Mouse (Mus musculus): ENCODE measurements at regions not wholly inside any gene's neighbourhood (a gene's known extent, or its start where the extent isn't known, plus 50 kb on each side); places are given as distances from the start of the nearest gene placed in this dataset.

DNA sequence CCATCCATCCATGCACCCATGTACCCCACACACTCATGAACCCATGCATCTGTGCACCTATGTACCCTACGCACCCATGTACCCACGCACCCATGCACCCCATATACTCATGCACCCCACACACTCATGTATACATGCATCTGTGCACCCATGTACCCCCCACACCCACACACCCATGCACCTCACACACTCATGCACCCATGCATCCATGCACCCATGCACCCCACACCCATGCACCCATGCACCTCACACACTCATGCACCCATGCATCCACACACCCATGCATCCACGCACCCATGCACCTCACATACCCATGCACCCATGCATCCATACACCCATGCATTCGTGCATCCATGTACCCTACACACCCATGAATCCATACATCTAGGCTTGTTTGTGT is 63.6 kb downstream of the 4930564D02Rik start:
- DNase-seq (ENCODE audit: low read depth) = no peak

GRCm38 (mm10) chr3:105131053-105131452 is 64.4 kb downstream of the 4930564D02Rik start:
- no peak for DNase-seq (ENCODE audit: low read depth)

DNA sequence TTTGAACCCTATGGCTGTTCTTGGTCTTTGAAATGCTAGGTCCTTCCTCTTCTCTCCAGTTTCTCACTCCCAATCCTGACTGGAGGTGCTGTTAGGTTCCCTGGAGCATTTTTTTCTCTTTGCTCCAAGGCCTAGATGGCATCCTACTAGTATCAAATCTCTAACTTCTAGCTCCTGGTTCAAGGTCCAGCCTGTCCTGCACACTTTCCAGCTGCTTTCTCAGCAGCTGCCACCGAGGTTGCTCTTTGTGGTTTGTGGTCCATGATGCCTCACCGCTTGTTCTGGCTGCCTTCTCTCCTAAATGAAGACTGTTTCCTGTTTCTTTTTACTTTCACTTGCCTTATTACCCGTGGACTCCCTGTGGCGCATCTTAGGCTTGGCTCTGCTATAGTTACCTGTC is 66.4 kb downstream of the 4930564D02Rik start:
- DNase-seq (ENCODE audit: low read depth) = no peak

DNA sequence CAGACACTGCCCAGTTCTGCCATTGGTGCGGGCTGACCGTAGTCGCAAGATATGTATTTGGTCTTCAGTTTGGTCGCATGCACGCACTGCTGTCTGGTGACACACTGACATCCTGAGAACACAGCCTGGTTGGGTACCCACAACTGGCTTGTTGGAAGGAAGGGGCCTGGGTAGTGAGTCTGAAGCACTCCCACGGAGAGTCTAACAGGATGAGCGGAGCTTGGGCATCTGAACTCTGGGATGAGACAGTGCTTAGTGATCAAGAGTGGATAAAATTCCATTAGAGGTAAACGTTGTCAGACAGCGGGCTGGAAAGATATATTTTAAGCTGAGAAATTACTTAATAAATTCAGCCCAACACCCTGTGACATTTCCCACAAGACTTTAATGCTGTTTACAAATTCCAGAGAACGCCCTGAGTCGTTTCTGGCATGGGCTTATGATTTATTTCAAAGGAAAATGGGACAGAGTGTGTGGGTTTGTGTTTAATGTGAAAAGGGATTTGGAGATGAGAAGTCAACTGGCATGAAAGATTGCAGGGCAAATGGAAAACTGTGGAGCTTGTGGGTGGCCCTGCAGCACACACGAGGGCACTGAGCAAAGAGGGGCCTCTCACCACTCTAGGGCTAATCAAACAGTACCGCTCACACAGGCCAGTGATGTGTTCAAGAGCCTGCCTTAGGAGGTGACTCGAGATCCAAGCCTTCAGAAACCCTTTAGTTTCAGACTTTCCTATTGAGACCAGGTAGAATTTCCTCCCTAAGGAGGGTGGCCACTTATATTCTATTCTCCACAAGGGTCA is 74.7 kb downstream of the 4930564D02Rik start:
- DNase-seq (ENCODE audit: low read depth) = no peak

DNA sequence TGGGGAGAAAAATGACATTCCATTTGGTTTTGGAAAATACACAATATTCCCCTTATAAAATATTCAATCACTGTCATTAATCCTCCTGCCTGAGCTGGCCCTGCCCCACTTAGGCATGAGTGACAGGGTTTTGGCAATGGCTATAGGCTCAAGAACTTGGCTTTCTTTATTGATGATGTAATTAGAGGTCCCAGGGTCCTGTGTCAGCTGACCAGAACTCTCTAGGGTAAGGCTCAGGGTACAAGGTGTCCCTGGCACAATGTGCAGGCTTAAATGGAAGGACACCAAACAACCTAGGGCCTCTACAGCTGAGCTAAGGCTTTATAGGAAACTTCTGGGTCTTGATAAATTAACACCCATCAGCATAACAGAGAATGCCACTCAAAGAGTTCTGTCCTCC is 76.0 kb downstream of the 4930564D02Rik start:
- DNase-seq (ENCODE audit: low read depth) = no peak

DNA sequence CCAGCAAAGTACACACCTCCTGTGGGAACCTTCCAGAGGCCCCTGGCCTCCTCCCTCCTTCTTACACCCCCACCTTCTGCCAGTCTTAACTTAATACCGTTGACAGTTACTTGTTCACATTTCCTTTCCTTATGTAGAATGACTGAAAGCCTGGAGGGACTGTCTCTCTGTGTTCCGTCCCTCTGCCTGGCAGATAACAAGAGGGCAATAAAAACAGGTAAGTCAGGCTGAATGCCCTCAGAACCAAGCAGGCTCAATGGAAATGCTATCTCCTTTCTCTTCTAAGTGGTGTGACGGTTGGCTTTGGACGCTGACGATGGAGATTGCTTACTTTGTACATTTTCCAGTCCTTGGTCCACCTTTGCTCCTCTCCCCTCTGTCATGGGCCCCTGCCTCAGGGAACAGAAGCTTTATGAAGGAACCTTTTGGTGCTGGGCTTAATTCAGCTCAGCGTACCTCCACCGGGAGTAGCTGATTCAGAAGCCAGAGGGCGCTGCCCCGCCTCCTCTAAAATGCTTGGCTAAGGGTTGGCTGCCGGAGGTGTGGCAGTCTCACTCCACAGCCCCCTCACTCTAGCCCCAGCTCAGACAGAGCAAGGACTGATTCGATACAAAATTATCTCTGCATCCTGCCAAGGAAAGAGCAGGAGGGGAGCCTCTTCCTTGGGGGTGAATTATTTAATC is 85.0 kb downstream of the 4930564D02Rik start:
- no peak for DNase-seq (ENCODE audit: low read depth)

GRCm38 (mm10) chr3:105152158-105152541 is 85.5 kb downstream of the 4930564D02Rik start:
- DNase-seq (ENCODE audit: low read depth) = no peak

GRCm38 (mm10) chr3:105158376-105158775 is 91.7 kb downstream of the 4930564D02Rik start:
- DNase-seq (ENCODE audit: low read depth) = no peak

DNA sequence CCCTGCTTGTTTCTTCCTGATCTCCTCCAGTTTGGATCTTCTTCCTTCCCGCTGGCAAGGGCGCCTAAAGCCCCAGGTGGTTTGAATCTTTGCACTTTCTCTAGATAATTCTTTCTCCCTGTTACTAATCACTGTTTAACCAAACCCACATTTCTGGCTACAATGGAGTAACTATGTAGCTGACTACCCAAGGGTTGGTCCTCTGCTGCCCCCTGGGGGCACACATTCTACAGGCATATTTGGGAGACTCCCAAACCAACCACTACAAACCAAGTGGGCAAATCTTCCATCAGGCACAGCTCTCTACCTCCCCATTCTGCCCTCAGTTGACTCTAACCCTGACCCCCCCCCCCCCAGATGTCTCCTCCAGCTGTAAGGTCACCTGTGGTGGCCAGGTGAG is 98.7 kb downstream of the 4930564D02Rik start:
- peak; percentile 53 for DNase-seq (ENCODE audit: low read depth)

GRCm38 (mm10) chr3:105169117-105169516 is 102.5 kb downstream of the 4930564D02Rik start:
- no peak for DNase-seq (ENCODE audit: low read depth)

GRCm38 (mm10) chr3:105171527-105171926 is 104.9 kb downstream of the 4930564D02Rik start:
- DNase-seq (ENCODE audit: low read depth) = no peak

DNA sequence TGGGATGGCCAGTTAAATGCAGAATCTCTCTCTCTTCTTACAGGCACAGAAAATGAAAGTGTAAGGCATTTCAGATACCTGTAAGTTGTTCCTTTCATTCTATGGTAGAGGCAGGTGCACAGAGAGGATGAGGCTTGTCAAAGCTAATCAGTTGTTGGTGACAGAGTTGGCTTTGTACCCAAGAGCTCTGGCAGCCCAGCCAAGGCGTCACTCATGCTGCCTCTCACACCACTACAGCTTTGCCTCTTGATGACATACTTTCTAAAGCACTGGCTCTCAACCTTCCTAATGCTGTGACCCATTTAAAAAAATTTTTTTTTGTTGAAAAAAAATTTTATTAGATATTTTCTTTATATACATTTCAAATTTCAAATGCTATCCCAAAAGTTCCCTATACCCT is 105.4 kb downstream of the 4930564D02Rik start:
- DNase-seq (ENCODE audit: low read depth) = no peak

- DNase-seq (ENCODE audit: low read depth) = no peak
Measured at GRCm38 (mm10) chr3:105191303-105191702, 124.7 kb downstream of the 4930564D02Rik start.

GRCm38 (mm10) chr3:105191830-105192229 is 125.2 kb downstream of the 4930564D02Rik start:
- DNase-seq (ENCODE audit: low read depth) = peak; percentile 13

- no peak for DNase-seq (ENCODE audit: low read depth)
Measured at GRCm38 (mm10) chr3:105200735-105201134, 134.1 kb downstream of the 4930564D02Rik start.

- no peak for DNase-seq (ENCODE audit: low read depth)
Measured at GRCm38 (mm10) chr3:105209164-105209563, 142.5 kb downstream of the 4930564D02Rik start.

GRCm38 (mm10) chr3:105211023-105211422 is 144.4 kb downstream of the 4930564D02Rik start:
- no peak for DNase-seq (ENCODE audit: low read depth)

DNA sequence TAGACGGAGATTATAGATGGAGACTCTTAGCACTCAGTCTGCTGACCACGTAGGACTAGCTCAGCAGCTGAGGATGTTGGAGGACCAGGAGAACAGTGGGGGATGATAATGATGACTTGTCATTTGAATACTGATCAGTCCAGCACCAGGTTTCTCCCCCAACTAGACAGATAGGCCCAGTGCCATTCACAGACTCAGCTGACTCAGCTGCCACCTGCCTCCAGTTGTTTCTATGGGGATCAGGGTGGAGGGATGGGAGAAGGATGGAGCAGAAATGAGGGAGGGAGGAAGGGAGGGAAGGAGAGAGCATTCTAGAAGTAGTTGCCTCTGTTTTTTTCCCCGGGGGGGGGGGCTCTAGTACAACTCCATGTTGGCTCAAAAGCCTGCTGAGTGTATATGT is 145.1 kb downstream of the 4930564D02Rik start:
- no peak for DNase-seq (ENCODE audit: low read depth)

GRCm38 (mm10) chr3:105214867-105215266 is 148.2 kb downstream of the 4930564D02Rik start:
- DNase-seq (ENCODE audit: low read depth) = no peak

GRCm38 (mm10) chr3:105215729-105216128 is 149.1 kb downstream of the 4930564D02Rik start:
- DNase-seq (ENCODE audit: low read depth) = no peak

- no peak for DNase-seq (ENCODE audit: low read depth)
Measured at GRCm38 (mm10) chr3:105219630-105220029, 153.0 kb downstream of the 4930564D02Rik start.

GRCm38 (mm10) chr3:105220641-105221040 is 154.0 kb downstream of the 4930564D02Rik start:
- no peak for DNase-seq (ENCODE audit: low read depth)

- DNase-seq (ENCODE audit: low read depth) = no peak
Measured at GRCm38 (mm10) chr3:105222925-105223324, 156.3 kb downstream of the 4930564D02Rik start.

Data from c-Kit-positive CD71-negative TER-119-negative erythroid progenitor cells, embryonic 14.5 days (primary cell).